Mouse (Mus musculus): ENCODE measurements around the gene Tceal9. TPM values are rescaled to one million over a fixed set of nuclear protein-coding genes. Genes with fewer than 3 reads are reported as not detected.

Tceal9 gene
- total and polyA plus RNA-seq, 3 experiments, result 75.2 to 113 TPM; not detected in 1

DNA sequence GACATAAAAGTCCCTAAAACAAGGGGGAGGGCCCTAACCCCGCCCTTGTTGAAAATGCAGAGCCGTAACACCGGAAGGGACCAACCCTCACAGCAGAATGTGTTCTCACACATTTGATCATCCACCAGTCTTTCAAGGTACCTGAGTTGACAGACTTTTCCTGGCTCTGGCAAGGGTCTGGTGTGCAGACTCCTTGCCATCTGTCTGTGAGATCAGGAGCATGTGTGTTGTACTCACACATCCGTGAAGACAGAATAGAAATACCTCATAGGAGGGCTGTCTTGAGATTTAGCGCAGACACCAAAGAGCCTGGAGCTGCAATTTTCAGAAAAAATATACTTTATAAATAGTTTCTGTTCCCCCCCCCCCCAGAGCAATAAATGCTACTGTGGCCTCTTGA lies 34.5 kb downstream of the Tceal9 start:
- Histone ChIP-seq H3K27ac (ENCODE audit: control insufficient read depth, low read depth, low read length) (no peak overlapping the region), H3K4me3 (ENCODE audit: control insufficient read depth in 1 of 2, insufficient read depth in 1 of 2, low read depth in 2 of 2, low read length in 2 of 2) (no peak overlapping the region), H3K4me1 (ENCODE audit: control insufficient read depth in 1 of 2, insufficient read depth in 2 of 2, low read length in 2 of 2) (peaks cover 0 to 2% of the 10 kb centered on the region in 2 experiments; a peak in 1 of 4 replicates), H3K9ac (ENCODE audit: control insufficient read depth, low read depth, low read length, poor library complexity, severe bottlenecking) (no peak overlapping the region), H3K27me3 (ENCODE audit: control insufficient read depth in 1 of 2, insufficient read depth in 2 of 2, low read length in 2 of 2) (peaks cover 2 to 4% of the 10 kb centered on the region in 2 experiments), H3K79me2 (ENCODE audit: control insufficient read depth, insufficient read depth, low read length, poor library complexity) (no peaks in the 10 kb centered on the region), H3K9me3 (replicated peaks; ENCODE audit: insufficient read depth, low read length) (no peaks in the 10 kb centered on the region), H3K36me3 (ENCODE audit: control insufficient read depth in 1 of 2, insufficient read depth in 2 of 2, low read length in 2 of 2) (peaks cover 0 to 3% of the 10 kb centered on the region in 2 experiments; a peak in 1 of 4 replicates)
- DNase-seq (ENCODE audit: low read depth, low spot score), result no peak
- TF ChIP-seq RAD21 (IDR thresholded peaks at IDR 0.05; ENCODE audit: low read depth, low read length) (no peak), NRF1 (IDR thresholded peaks at IDR 0.05; ENCODE audit: insufficient read depth, low read depth, low read length, poor library complexity, severe bottlenecking) (no peak), TBP (IDR thresholded peaks at IDR 0.05; ENCODE audit: low read depth, low read length) (no peak), CHD1 (IDR thresholded peaks at IDR 0.05; ENCODE audit: low read depth, low read length) (no peak), SIN3A (IDR thresholded peaks at IDR 0.05; ENCODE audit: low read length) (no peak), ZMIZ1 (IDR thresholded peaks at IDR 0.05; ENCODE audit: low read depth, low read length) (no peak)

DNA sequence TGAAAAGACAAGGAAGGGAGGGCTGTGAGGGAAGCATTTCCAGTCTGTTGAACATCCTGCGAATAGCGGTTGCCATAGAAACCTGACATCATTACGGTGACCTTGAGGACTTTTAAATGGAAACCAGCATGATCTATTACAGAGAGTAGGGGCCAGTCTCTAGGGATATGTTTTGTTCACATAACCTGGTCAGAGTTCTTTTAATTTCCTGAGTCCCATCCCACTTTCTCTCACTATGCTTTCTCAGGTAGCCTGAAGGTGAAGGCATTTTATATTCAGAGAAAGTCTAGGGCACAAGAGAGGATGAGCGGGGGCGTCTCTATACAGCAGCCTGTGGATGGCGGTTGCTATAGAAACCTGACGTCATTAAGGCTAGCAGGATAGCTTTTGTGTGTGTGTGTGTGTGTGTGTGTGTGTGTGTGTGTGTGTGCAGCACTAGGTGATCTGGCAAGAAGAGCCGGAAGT lies 46.0 kb downstream of the Tceal9 start:
- peaks cover 0 to 7% of the 10 kb centered on the region in 2 experiments; a peak in 2 of 4 replicates for H3K27me3 ChIP-seq (ENCODE audit: control insufficient read depth in 1 of 2, insufficient read depth in 2 of 2, low read length in 2 of 2)

More for the DNA sequence above, 46.0 kb downstream of the Tceal9 start:
- Histone ChIP-seq H3K79me2 (ENCODE audit: control insufficient read depth, insufficient read depth, low read length, poor library complexity) (no peaks in the 10 kb centered on the region), H3K9me3 (replicated peaks; ENCODE audit: insufficient read depth, low read length) (no peaks in the 10 kb centered on the region), H3K4me1 (ENCODE audit: control insufficient read depth in 1 of 2, insufficient read depth in 2 of 2, low read length in 2 of 2) (no peaks in the 10 kb centered on the region), H3K27ac (ENCODE audit: control insufficient read depth, low read depth, low read length) (no peak overlapping the region), H3K9ac (ENCODE audit: control insufficient read depth, low read depth, low read length, poor library complexity, severe bottlenecking) (no peak overlapping the region), H3K36me3 (ENCODE audit: control insufficient read depth in 1 of 2, insufficient read depth in 2 of 2, low read length in 2 of 2) (no peaks in the 10 kb centered on the region), H3K4me3 (ENCODE audit: control insufficient read depth in 1 of 2, insufficient read depth in 1 of 2, low read depth in 2 of 2, low read length in 2 of 2) (no peak overlapping the region)
- no peak for DNase-seq (ENCODE audit: low read depth, low spot score)
- TF ChIP-seq ZNF384 (IDR thresholded peaks at IDR 0.05; ENCODE audit: low read depth, low read length) (no peak), RAD21 (IDR thresholded peaks at IDR 0.05; ENCODE audit: low read depth, low read length) (no peak), MXI1 (IDR thresholded peaks at IDR 0.05; ENCODE audit: low read depth, low read length) (no peak), BHLHE40 (IDR thresholded peaks at IDR 0.05; ENCODE audit: borderline replicate concordance, low read depth, low read length) (no peak), MYC (IDR thresholded peaks at IDR 0.05; ENCODE audit: low read depth, low read length) (no peak), SIN3A (IDR thresholded peaks at IDR 0.05; ENCODE audit: low read length) (no peak), EP300 (IDR thresholded peaks at IDR 0.05; ENCODE audit: low read depth in 1 of 2, low read length in 2 of 2) (no peak), POLR2A (IDR thresholded peaks at IDR 0.05; ENCODE audit: control insufficient read depth in 1 of 2, insufficient read depth in 1 of 2, low read depth in 1 of 2, low read length in 2 of 2, poor library complexity in 1 of 2) (no peak), CHD2 (IDR thresholded peaks at IDR 0.05; ENCODE audit: low read length) (no peak), POLR2AphosphoS2 (IDR thresholded peaks at IDR 0.05; ENCODE audit: low read length) (no peak), GATA1 (IDR thresholded peaks at IDR 0.05; ENCODE audit: low read depth, low read length) (no peak), GABPA (IDR thresholded peaks at IDR 0.05; ENCODE audit: low read depth, low read length) (no peak), USF1 (IDR thresholded peaks at IDR 0.05; ENCODE audit: low read depth, low read length) (no peak), ZKSCAN1 (IDR thresholded peaks at IDR 0.05; ENCODE audit: low read depth, low read length) (no peak), TBP (IDR thresholded peaks at IDR 0.05; ENCODE audit: low read depth, low read length) (no peak), UBTF (IDR thresholded peaks at IDR 0.05; ENCODE audit: borderline replicate concordance, insufficient read depth, low read depth, low read length) (no peak)

Other genes starting within 250 kb of the Tceal9 start
- not detected in 2 replicates for gene Arxes1, start 211.7 kb upstream of the Tceal9 start, total RNA-seq (2012; rRNA removed)
- gene Arxes1, start 211.7 kb upstream of the Tceal9 start, polyA plus RNA-seq (2012; ENCODE audit: insufficient read depth in 1 of 2, insufficient read length in 2 of 2, low read depth in 1 of 2, low replicate concordance in 2 of 2, missing spikeins in 1 of 2), result not detected
- gene Bex2, start 176.8 kb upstream of the Tceal9 start, total RNA-seq (2012; rRNA removed), result not detected in 2 replicates
- not detected for gene Bex2, start 176.8 kb upstream of the Tceal9 start, polyA plus RNA-seq (2012; ENCODE audit: insufficient read depth in 1 of 2, insufficient read length in 2 of 2, low read depth in 1 of 2, low replicate concordance in 2 of 2, missing spikeins in 1 of 2)
- not detected in 2 replicates for gene Nxf3, start 159.8 kb upstream of the Tceal9 start, total RNA-seq (2012; rRNA removed)
- gene Nxf3, start 159.8 kb upstream of the Tceal9 start, polyA plus RNA-seq (2012; ENCODE audit: insufficient read depth in 1 of 2, insufficient read length in 2 of 2, low read depth in 1 of 2, low replicate concordance in 2 of 2, missing spikeins in 1 of 2), result under 1 TPM in 1 of 2 experiments, not detected in 1; 0.08 TPM
- 219 and 240 TPM in 2 replicates for gene Bex4, start 106.1 kb upstream of the Tceal9 start, total RNA-seq (2012; rRNA removed)
- gene Bex4, start 106.1 kb upstream of the Tceal9 start, polyA plus RNA-seq (2012; ENCODE audit: insufficient read depth in 1 of 2, insufficient read length in 2 of 2, low read depth in 1 of 2, low replicate concordance in 2 of 2, missing spikeins in 1 of 2), result 100 to 1,000 TPM in 1 of 2 experiments, not detected in 1; 412 TPM
- gene Tceal8, start 72.7 kb upstream of the Tceal9 start, total RNA-seq (2012; rRNA removed), result 26.9 and 27.4 TPM in 2 replicates
- gene Tceal8, start 72.7 kb upstream of the Tceal9 start, polyA plus RNA-seq (2012; ENCODE audit: insufficient read depth in 1 of 2, insufficient read length in 2 of 2, low read depth in 1 of 2, low replicate concordance in 2 of 2, missing spikeins in 1 of 2), result 100 to 1,000 TPM in 1 of 2 experiments, 10 to 100 TPM in 1; 41.1 to 759 TPM
- not detected in 2 replicates for gene Tceal5, start 41.2 kb upstream of the Tceal9 start, total RNA-seq (2012; rRNA removed)
- not detected for gene Tceal5, start 41.2 kb upstream of the Tceal9 start, polyA plus RNA-seq (2012; ENCODE audit: insufficient read depth in 1 of 2, insufficient read length in 2 of 2, low read depth in 1 of 2, low replicate concordance in 2 of 2, missing spikeins in 1 of 2)
- not detected in 2 replicates for gene Tceal7, start 30.3 kb upstream of the Tceal9 start, total RNA-seq (2012; rRNA removed)
- gene Tceal7, start 30.3 kb upstream of the Tceal9 start, polyA plus RNA-seq (2012; ENCODE audit: insufficient read depth in 1 of 2, insufficient read length in 2 of 2, low read depth in 1 of 2, low replicate concordance in 2 of 2, missing spikeins in 1 of 2), result 1 to 10 TPM in 1 of 2 experiments, not detected in 1; 1.0 TPM
- 0.27 and 0.49 TPM in 2 replicates for gene Bex1, start 29.6 kb upstream of the Tceal9 start, total RNA-seq (2012; rRNA removed)
- gene Bex1, start 29.6 kb upstream of the Tceal9 start, polyA plus RNA-seq (2012; ENCODE audit: insufficient read depth in 1 of 2, insufficient read length in 2 of 2, low read depth in 1 of 2, low replicate concordance in 2 of 2, missing spikeins in 1 of 2), result under 1 TPM in 1 of 2 experiments, not detected in 1; 0.86 TPM
- 153 and 164 TPM in 2 replicates for gene Bex3, start 25.2 kb downstream of the Tceal9 start, total RNA-seq (2012; rRNA removed)
- 100 to 1,000 TPM in 1 of 2 experiments, not detected in 1; 326 TPM for gene Bex3, start 25.2 kb downstream of the Tceal9 start, polyA plus RNA-seq (2012; ENCODE audit: insufficient read depth in 1 of 2, insufficient read length in 2 of 2, low read depth in 1 of 2, low replicate concordance in 2 of 2, missing spikeins in 1 of 2)